Mouse (Mus musculus) ES-Bruce4 (cell line): ENCODE data around the gene Nucb1. TPM values are rescaled to one million over a fixed set of nuclear protein-coding genes. Genes with fewer than 3 reads are reported as not detected.
"Not testable (repeated sequence)": the region's sequence is repeated elsewhere in the genome, so short reads cannot be mapped to it uniquely, and the experiment has no call there.

Source experiments
- H3K27ac ChIP-seq: 2 replicates; pipeline ENCODE4 v1.5.1; 2012; ENCODE audit warnings: low read length, inconsistent platforms; ENCODE audit not compliant: insufficient read depth
- H3K27me3 ChIP-seq: 2 replicates; pipeline ENCODE4 v1.6.1; 2012; ENCODE audit warnings: mild to moderate bottlenecking, low read length, inconsistent platforms; ENCODE audit not compliant: control insufficient read depth, poor library complexity, insufficient read depth, severe bottlenecking
- H3K36me3 ChIP-seq: 2 replicates; pipeline ENCODE4 v1.6.1; 2012; ENCODE audit warnings: inconsistent platforms, mild to moderate bottlenecking, low read length, moderate library complexity; ENCODE audit not compliant: control insufficient read depth, poor library complexity, insufficient read depth, severe bottlenecking
- H3K4me1 ChIP-seq: one replicate; pipeline ENCODE4 v1.8.1; 2011; ENCODE audit warnings: low read length; ENCODE audit not compliant: control insufficient read depth, insufficient read depth
- H3K4me3 ChIP-seq: 2 replicates; pipeline ENCODE4 v1.5.1; 2011; ENCODE audit warnings: low read depth, mild to moderate bottlenecking, low read length
- H3K9ac ChIP-seq: 2 replicates; pipeline ENCODE4 v1.6.1; 2012; ENCODE audit warnings: low read depth, mild to moderate bottlenecking, inconsistent platforms; ENCODE audit not compliant: poor library complexity, severe bottlenecking
- H3K9me3 ChIP-seq: replicated peaks from 2 replicates; pipeline ENCODE4 v1.6.1; 2012; ENCODE audit warnings: mild to moderate bottlenecking, low read length, inconsistent platforms; ENCODE audit not compliant: control insufficient read depth, poor library complexity, insufficient read depth, severe bottlenecking
- CTCF ChIP-seq: IDR thresholded peaks from one replicate; pipeline ENCODE4 v1.8.1; 2011; ENCODE audit warnings: low read depth, low read length
- EP300 ChIP-seq: IDR thresholded peaks from 2 replicates; pipeline ENCODE4 v1.6.1; 2011; ENCODE audit warnings: low read depth, low read length; ENCODE audit not compliant: insufficient read depth
- POLR2A ChIP-seq: IDR thresholded peaks from one replicate; pipeline ENCODE4 v1.8.1; 2011; ENCODE audit warnings: low read length; ENCODE audit not compliant: insufficient read depth
- polyA plus RNA-seq: library from polyadenylated mRNA; stranded (reverse); fragments of >200 nt; gene quantifications from 2 replicates; pipeline ENCODE4 v1.2.4, GENCODE M21; 2011; ENCODE audit warnings: low read depth; ENCODE audit not compliant: missing spikeins, insufficient read depth, insufficient read length

Nucb1 gene
- polyA plus RNA-seq, 1 experiment: 105 TPM

GRCm38 (mm10) chr7:45460377-45460776 lies 49.8 kb downstream of the Nucb1 start:
- Histone ChIP-seq H3K4me3 (peak overlapping the region; percentile 70), H3K36me3 (peaks cover 54% of the 10 kb centered on the region), H3K9me3 (no peaks in the 10 kb centered on the region), H3K27me3 (no peaks in the 10 kb centered on the region), H3K4me1 (peaks cover under 1% of the 10 kb centered on the region), H3K27ac (peak overlapping the region; percentile 98), H3K9ac (peak overlapping the region; percentile 82)
- TF ChIP-seq CTCF: no peak

- peaks cover 47% of the 10 kb centered on the region for H3K36me3 ChIP-seq
- H3K9ac ChIP-seq: peak within 1 kb of the TSS; percentile 87
- peak within 1 kb of the TSS; percentile 98 for H3K27ac ChIP-seq
- H3K9me3 ChIP-seq, H3K27me3 ChIP-seq, H3K4me1 ChIP-seq: not testable (repeated sequence)
- peak; percentile 94 for TF ChIP-seq POLR2A
- TF ChIP-seq EP300: peak; percentile 72; the same call in 1 of the 2 replicates
- peak within 1 kb of the TSS; percentile 90 for H3K4me3 ChIP-seq
Observed at GRCm38 (mm10) chr7:45459564-45460140, 50.6 kb downstream of the Nucb1 start, which contains the start of gene Ftl1. TSS of gene Ftl1 (minus strand) at chr7:45459884.

- Histone ChIP-seq H3K9ac (peak overlapping the region; percentile 87), H3K27ac (peak overlapping the region; percentile 57), H3K4me1 (peaks cover 3% of the 10 kb centered on the region), H3K36me3 (peaks cover 40% of the 10 kb centered on the region), H3K27me3 (no peaks in the 10 kb centered on the region), H3K9me3 (no peaks in the 10 kb centered on the region), H3K4me3 (peak overlapping the region; percentile 90)
- TF ChIP-seq POLR2A: peak; percentile 18
- no peak for TF ChIP-seq EP300
Observed at GRCm38 (mm10) chr7:45458748-45459563, 51.2 kb downstream of the Nucb1 start.

- TF ChIP-seq EP300 (peak; percentile 68; the same call in 1 of the 2 replicates), CTCF (no peak), POLR2A (peak; percentile 43)
- Histone ChIP-seq H3K9ac (peak overlapping the region; percentile 87), H3K27me3 (no peaks in the 10 kb centered on the region), H3K36me3 (peaks cover 28% of the 10 kb centered on the region), H3K4me1 (peaks cover 3% of the 10 kb centered on the region), H3K27ac (peak overlapping the region; percentile 57), H3K9me3 (no peaks in the 10 kb centered on the region), H3K4me3 (peak overlapping the region; percentile 90)
Observed at GRCm38 (mm10) chr7:45457204-45458060, 52.8 kb downstream of the Nucb1 start.

GRCm38 (mm10) chr7:45456721-45457203 lies 53.4 kb downstream of the Nucb1 start:
- Histone ChIP-seq H3K9me3 (no peaks in the 10 kb centered on the region), H3K4me1 (peaks cover 3% of the 10 kb centered on the region), H3K4me3 (peak overlapping the region; percentile 90), H3K9ac (peak overlapping the region; percentile 87), H3K27me3 (no peaks in the 10 kb centered on the region), H3K27ac (peak overlapping the region; percentile 57), H3K36me3 (peaks cover 32% of the 10 kb centered on the region)
- TF ChIP-seq CTCF (no peak), EP300 (no peak), POLR2A (no peak)
